Mouse (Mus musculus) hindbrain, embryonic 12.5 days (tissue): ENCODE results near the gene Dnajb7. TPM values are rescaled to one million over a fixed set of nuclear protein-coding genes. Genes with fewer than 3 reads are reported as not detected.
"Not testable (repeated sequence)": the region's sequence is repeated elsewhere in the genome, so short reads cannot be mapped to it uniquely, and the experiment has no call there.

Experiments
- ATAC-seq: fragments of 200-750 bp; cut with Nextera tagmentation; 2 replicates; pipeline ENCODE4 v1.8.0; 2017; ENCODE audit warnings: moderate TSS enrichment; ENCODE audit not compliant: low FRiP score
- H3K27ac ChIP-seq: fragments of 300-500 bp; sonication (generic); 2 replicates; pipeline ENCODE4 v1.5.1; 2016; ENCODE audit warnings: mild to moderate bottlenecking
- H3K27me3 ChIP-seq: fragments of 300-500 bp; sonication (generic); 2 replicates; pipeline ENCODE4 v1.6.1; 2016; ENCODE audit warnings: mild to moderate bottlenecking
- H3K36me3 ChIP-seq: fragments of 300-500 bp; sonication (generic); 2 replicates; pipeline ENCODE4 v1.6.1; 2016; ENCODE audit warnings: mild to moderate bottlenecking
- H3K4me1 ChIP-seq: fragments of 300-500 bp; sonication (generic); 2 replicates; pipeline ENCODE4 v1.6.1; 2016
- H3K4me2 ChIP-seq: fragments of 300-500 bp; sonication (generic); replicated peaks from 2 replicates; pipeline ENCODE4 v1.6.1; 2016; ENCODE audit warnings: mild to moderate bottlenecking
- H3K4me3 ChIP-seq: fragments of 300-500 bp; sonication (generic); 2 replicates; pipeline ENCODE4 v1.5.1; 2016; ENCODE audit warnings: mild to moderate bottlenecking
- H3K9ac ChIP-seq: fragments of 300-500 bp; sonication (generic); 2 replicates; pipeline ENCODE4 v1.6.1; 2016; ENCODE audit warnings: mild to moderate bottlenecking, moderate library complexity
- H3K9me3 ChIP-seq: fragments of 300-500 bp; sonication (generic); replicated peaks from 2 replicates; pipeline ENCODE4 v1.6.1; 2016; ENCODE audit warnings: mild to moderate bottlenecking
- WGBS: fragments of 180-500 bp; shearing (Covaris S2); methylation state at CpG from one replicate; pipeline ENCODE4 v1.1.7; 2016; 5-methylcytosine and 5-hydroxymethylcytosine counted together
- polyA plus RNA-seq: library from polyadenylated mRNA; unstranded; fragments of >200 nt; fragmentation: Nextera tagmentation; extraction: Ambion mirVana; gene quantifications from 2 replicates; pipeline ENCODE4 v1.2.1, GENCODE M21; 2016

The Dnajb7 gene
- 1.6 and 1.8 TPM in 2 replicates for polyA plus RNA-seq

- no peak within 1 kb of the TSS for H3K27ac ChIP-seq
- H3K27me3 ChIP-seq: no peaks in the 10 kb centered on the region
- no peaks in the 10 kb centered on the region for H3K4me1 ChIP-seq
- 100% methylated on average over 1 of the region's 1 CpGs for WGBS
- H3K9ac ChIP-seq: no peak within 1 kb of the TSS
- H3K4me3 ChIP-seq: no peak within 1 kb of the TSS
- H3K4me2 ChIP-seq: no peak within 1 kb of the TSS
- H3K9me3 ChIP-seq: no peaks in the 10 kb centered on the region
- no peaks in the 10 kb centered on the region for H3K36me3 ChIP-seq
- no peak for ATAC-seq
Measured at GRCm38 (mm10) chr15:81408199-81408598, at the start of gene Dnajb7. Gene Dnajb7, minus strand, starts transcription at chr15:81408299.

DNA sequence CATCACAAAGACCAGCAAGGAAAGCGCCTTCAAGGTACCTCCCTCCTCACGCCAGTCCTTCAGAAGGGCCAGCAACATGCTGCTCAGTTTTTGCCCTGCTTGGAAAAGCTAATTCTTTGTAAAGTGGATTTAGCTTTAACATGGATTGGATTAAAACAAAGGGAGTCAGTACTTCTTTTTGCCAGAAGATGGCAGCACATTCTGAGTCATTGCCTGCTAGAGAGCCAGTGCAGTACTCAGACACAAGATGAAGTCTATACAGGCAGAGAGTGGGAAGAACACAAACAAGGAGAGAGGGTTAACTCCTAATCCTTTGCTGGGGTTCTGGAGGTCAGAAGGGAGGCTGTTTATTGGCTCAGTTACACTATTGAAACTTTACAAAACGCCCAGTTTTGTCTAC lies 40.4 kb upstream of the Dnajb7 start:
- H3K27ac ChIP-seq: no peak overlapping the region

GRCm38 (mm10) chr15:81439236-81439635 lies 31.1 kb upstream of the Dnajb7 start:
- Histone ChIP-seq H3K27me3 (no peaks in the 10 kb centered on the region), H3K27ac (no peak overlapping the region), H3K36me3 (peaks cover 16% of the 10 kb centered on the region; the same call in 1 of the 2 replicates), H3K4me3 (no peak overlapping the region), H3K4me1 (no peaks in the 10 kb centered on the region), H3K9ac (no peak overlapping the region), H3K4me2 (no peak overlapping the region), H3K9me3 (no peaks in the 10 kb centered on the region)
- ATAC-seq: no peak

More for the DNA sequence above, 40.4 kb upstream of the Dnajb7 start:
- H3K4me1 ChIP-seq: no peaks in the 10 kb centered on the region
- 58% methylated on average over 3 of the region's 3 CpGs for WGBS
- H3K36me3 ChIP-seq: peaks cover 24% of the 10 kb centered on the region
- no peak overlapping the region for H3K4me2 ChIP-seq
- no peak overlapping the region for H3K4me3 ChIP-seq
- no peaks in the 10 kb centered on the region for H3K9me3 ChIP-seq
- ATAC-seq: no peak
- H3K27me3 ChIP-seq: no peaks in the 10 kb centered on the region
- no peak overlapping the region for H3K9ac ChIP-seq

GRCm38 (mm10) chr15:81438345-81438744 lies 30.2 kb upstream of the Dnajb7 start:
- H3K4me2 ChIP-seq: no peak overlapping the region
- H3K9me3 ChIP-seq: no peaks in the 10 kb centered on the region
- no peaks in the 10 kb centered on the region for H3K4me1 ChIP-seq
- H3K27ac ChIP-seq: no peak overlapping the region
- ATAC-seq: no peak
- no peaks in the 10 kb centered on the region for H3K27me3 ChIP-seq
- H3K4me3 ChIP-seq: no peak overlapping the region
- H3K9ac ChIP-seq: no peak overlapping the region
- WGBS: 97% methylated on average over 1 of the region's 1 CpGs
- peaks cover 16% of the 10 kb centered on the region; the same call in 1 of the 2 replicates for H3K36me3 ChIP-seq

- no peak for ATAC-seq
- WGBS: 89% methylated on average over 1 of the region's 1 CpGs
- Histone ChIP-seq H3K9me3 (no peaks in the 10 kb centered on the region), H3K4me2 (no peak overlapping the region), H3K27me3 (no peaks in the 10 kb centered on the region), H3K4me1 (no peaks in the 10 kb centered on the region), H3K4me3 (no peak overlapping the region), H3K9ac (no peak overlapping the region), H3K27ac (no peak overlapping the region), H3K36me3 (peaks cover 24% of the 10 kb centered on the region)
Measured at GRCm38 (mm10) chr15:81431195-81431594, 23.1 kb upstream of the Dnajb7 start.

GRCm38 (mm10) chr15:81427947-81428346 lies 19.8 kb upstream of the Dnajb7 start:
- Histone ChIP-seq H3K36me3 (peaks cover 24% of the 10 kb centered on the region), H3K4me3 (no peak overlapping the region), H3K9ac (no peak overlapping the region), H3K4me2 (no peak overlapping the region), H3K9me3 (no peaks in the 10 kb centered on the region), H3K27me3 (no peaks in the 10 kb centered on the region), H3K4me1 (no peaks in the 10 kb centered on the region), H3K27ac (no peak overlapping the region)
- no peak for ATAC-seq
- 92% methylated on average over 2 of the region's 2 CpGs for WGBS

- ATAC-seq: no peak
- Histone ChIP-seq H3K27ac (no peak overlapping the region), H3K4me3 (no peak overlapping the region), H3K9ac (no peak overlapping the region), H3K9me3 (no peaks in the 10 kb centered on the region), H3K4me2 (no peak overlapping the region), H3K27me3 (no peaks in the 10 kb centered on the region), H3K36me3 (peaks cover 10% of the 10 kb centered on the region), H3K4me1 (no peaks in the 10 kb centered on the region)
- WGBS: 78% methylated on average over 3 of the region's 3 CpGs
Measured at GRCm38 (mm10) chr15:81425311-81425710, 17.2 kb upstream of the Dnajb7 start.

- no peak for ATAC-seq
- Histone ChIP-seq H3K9me3 (no peaks in the 10 kb centered on the region), H3K4me3 (no peak overlapping the region), H3K27me3 (no peaks in the 10 kb centered on the region), H3K4me2 (no peak overlapping the region), H3K9ac (no peak overlapping the region), H3K4me1 (no peaks in the 10 kb centered on the region), H3K36me3 (peaks cover 2% of the 10 kb centered on the region), H3K27ac (no peak overlapping the region)
- WGBS: 88% methylated on average over 7 of the region's 7 CpGs
Measured at GRCm38 (mm10) chr15:81422156-81422681, 14.1 kb upstream of the Dnajb7 start.

- H3K9me3 ChIP-seq: no peaks in the 10 kb centered on the region
Measured at GRCm38 (mm10) chr15:81421454-81421853, 13.4 kb upstream of the Dnajb7 start.

DNA sequence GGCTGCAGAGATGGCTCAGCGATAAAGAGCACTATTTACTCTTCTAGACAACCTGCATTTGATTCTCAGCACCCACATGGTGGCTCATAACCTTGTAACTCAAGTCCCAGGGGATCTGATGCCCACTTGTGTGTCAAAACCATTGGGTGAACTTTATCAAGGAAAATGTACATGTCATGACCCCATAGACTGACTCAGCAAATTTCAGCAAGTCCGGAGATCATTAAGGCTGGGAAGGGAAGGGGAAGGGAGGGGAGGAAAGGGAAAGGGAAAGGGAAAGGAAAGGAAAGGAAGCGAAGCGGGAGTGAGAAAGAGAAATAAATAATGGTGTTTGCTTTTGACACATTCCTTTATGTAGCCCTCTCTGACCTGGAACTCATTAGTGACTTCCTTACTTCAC lies 10.0 kb upstream of the Dnajb7 start:
- no peak for ATAC-seq
- Histone ChIP-seq H3K27me3 (no peaks in the 10 kb centered on the region), H3K4me3 (no peak overlapping the region), H3K36me3 (no peaks in the 10 kb centered on the region), H3K4me1 (peaks cover 2% of the 10 kb centered on the region; the same call in 1 of the 2 replicates), H3K27ac (no peak overlapping the region), H3K9me3 (no peaks in the 10 kb centered on the region), H3K9ac (no peak overlapping the region), H3K4me2 (no peak overlapping the region)
- 88% methylated on average over 4 of the region's 4 CpGs for WGBS

More at GRCm38 (mm10) chr15:81421454-81421853, 13.4 kb upstream of the Dnajb7 start:
- no peaks in the 10 kb centered on the region for H3K27me3 ChIP-seq
- H3K4me2 ChIP-seq: no peak overlapping the region
- no peak overlapping the region for H3K27ac ChIP-seq
- H3K4me3 ChIP-seq: no peak overlapping the region
- H3K36me3 ChIP-seq: no peaks in the 10 kb centered on the region
- H3K9ac ChIP-seq: no peak overlapping the region
- 81% methylated on average over 1 of the region's 1 CpGs for WGBS
- peaks cover 2% of the 10 kb centered on the region; the same call in 1 of the 2 replicates for H3K4me1 ChIP-seq
- no peak for ATAC-seq

GRCm38 (mm10) chr15:81416763-81417310 lies 8.7 kb upstream of the Dnajb7 start:
- H3K27ac ChIP-seq, ATAC-seq, H3K36me3 ChIP-seq, H3K4me1 ChIP-seq, H3K27me3 ChIP-seq, H3K9me3 ChIP-seq, H3K9ac ChIP-seq: not testable (repeated sequence)
- H3K4me2 ChIP-seq: peak overlapping the region; percentile 40
- peak overlapping the region; percentile 14; the same call in 1 of the 2 replicates for H3K4me3 ChIP-seq
- WGBS: 14% methylated on average over 22 of the region's 22 CpGs

GRCm38 (mm10) chr15:81405008-81405407 lies 3.1 kb downstream of the Dnajb7 start:
- Histone ChIP-seq H3K36me3 (no peaks in the 10 kb centered on the region), H3K27ac (no peak overlapping the region), H3K4me2 (no peak overlapping the region), H3K9me3 (no peaks in the 10 kb centered on the region), H3K4me1 (peaks cover 7% of the 10 kb centered on the region), H3K9ac (no peak overlapping the region), H3K4me3 (no peak overlapping the region), H3K27me3 (no peaks in the 10 kb centered on the region)
- ATAC-seq: no peak
- WGBS: 90% methylated on average over 3 of the region's 3 CpGs
